Mouse (Mus musculus) layer of hippocampus, adult 11-12 months (tissue): ENCODE data around the gene Mrgpra2a.
"Not testable (repeated sequence)": the region's sequence is repeated elsewhere in the genome, so short reads cannot be mapped to it uniquely, and the experiment has no call there.

Experiments
- DNase-seq: peaks from one replicate; pipeline ENCODE4 v3.0.0; 2022; ENCODE audit warnings: low spot score

Mrgpra2a gene

GRCm38 (mm10) chr7:47452015-47452414, at the start of gene Mrgpra2a:
TSS of gene Mrgpra2a (minus strand) at chr7:47452139.
- not testable (repeated sequence) for DNase-seq

DNA sequence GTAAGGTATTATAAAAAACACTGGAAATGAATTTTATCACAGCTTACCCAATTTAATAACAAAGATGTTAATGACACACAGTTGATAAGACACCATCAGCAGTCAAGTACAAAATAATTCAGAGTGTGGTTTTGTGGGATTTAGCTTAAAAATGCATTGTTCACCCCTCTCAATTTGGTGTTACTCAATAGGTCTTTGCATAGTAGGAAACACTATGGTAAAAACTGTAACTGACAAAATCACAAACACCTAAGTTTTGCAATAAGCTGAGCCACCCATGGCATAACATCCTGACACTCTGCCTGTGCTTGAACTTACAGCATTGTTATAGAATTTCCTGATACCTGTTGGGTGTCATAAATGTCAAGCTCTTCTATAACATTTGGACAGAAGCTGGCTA, 39.3 kb upstream of the Mrgpra2a start:
- not testable (repeated sequence) for DNase-seq

DNA sequence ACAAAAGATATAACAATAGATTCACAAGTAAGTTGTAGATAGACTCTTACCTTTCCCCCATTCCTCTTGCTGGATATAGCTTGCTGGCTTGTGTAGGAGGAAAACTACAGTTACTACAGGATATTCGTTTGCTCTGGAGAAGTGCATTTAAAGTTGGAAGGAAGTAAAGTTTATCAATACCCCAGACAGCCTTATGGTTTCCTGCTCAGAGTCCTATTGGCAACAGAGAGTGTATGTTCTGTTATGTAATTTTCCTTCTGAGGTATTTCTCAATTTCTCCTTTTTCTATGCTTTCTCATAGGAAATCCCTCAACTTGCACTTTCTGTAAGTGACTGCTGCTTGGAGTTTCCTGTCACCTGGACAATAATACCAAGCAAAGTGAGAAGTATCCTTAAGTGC, 37.5 kb upstream of the Mrgpra2a start:
- DNase-seq = not testable (repeated sequence)

- not testable (repeated sequence) for DNase-seq
Observed at GRCm38 (mm10) chr7:47483181-47483580, 31.2 kb upstream of the Mrgpra2a start.

DNA sequence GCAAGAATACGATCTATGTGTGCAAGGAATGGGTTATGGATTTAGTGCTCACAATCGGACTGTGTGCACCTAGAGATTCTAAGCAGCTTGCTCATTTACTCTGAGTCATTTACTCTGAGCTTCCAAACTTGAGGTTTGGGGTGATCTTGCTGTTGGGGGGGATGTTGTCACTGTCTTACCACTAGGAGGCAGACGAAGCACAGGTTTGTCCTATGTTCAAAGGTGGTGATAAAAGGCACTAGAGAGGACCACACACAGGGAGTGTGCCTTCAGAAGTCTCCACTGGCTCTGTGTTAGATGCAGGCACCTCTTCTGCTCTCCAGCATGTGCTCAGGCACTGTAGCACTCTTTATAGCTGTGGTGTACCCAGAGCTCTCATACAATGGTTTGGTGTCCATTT, 22.0 kb upstream of the Mrgpra2a start:
- DNase-seq = not testable (repeated sequence)

- DNase-seq = not testable (repeated sequence)
Observed at GRCm38 (mm10) chr7:47465278-47465981, 13.5 kb upstream of the Mrgpra2a start.

DNA sequence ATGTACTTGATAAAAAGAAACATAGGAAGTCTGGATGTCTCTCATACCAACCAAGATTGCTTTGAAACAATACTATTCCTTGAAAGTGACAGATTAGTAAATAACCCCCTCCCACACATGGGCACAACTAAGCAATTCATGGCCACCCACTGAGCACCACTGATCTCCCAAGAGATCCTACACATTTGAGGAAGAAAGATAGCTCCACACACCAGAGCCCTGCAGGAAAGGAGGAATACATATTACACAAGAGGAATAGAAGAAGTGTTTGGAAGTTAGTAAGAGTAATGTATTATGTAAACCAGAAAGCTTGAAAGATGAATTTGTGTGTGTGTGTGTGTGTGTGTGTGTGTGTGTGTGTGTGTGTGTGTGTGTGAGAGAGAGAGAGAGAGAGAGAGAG, 6.2 kb downstream of the Mrgpra2a start:
- DNase-seq = not testable (repeated sequence)

DNA sequence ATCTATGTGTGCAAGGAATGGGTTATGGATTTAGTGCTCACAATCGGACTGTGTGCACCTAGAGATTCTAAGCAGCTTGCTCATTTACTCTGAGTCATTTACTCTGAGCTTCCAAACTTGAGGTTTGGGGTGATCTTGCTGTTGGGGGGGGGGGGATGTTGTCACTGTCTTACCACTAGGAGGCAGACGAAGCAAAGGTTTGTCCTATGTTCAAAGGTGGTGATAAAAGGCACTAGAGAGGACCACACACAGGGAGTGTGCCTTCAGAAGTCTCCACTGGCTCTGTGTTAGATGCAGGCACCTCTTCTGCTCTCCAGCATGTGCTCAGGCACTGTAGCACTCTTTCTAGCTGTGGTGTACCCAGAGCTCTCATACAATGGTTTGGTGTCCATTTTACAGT, 15.5 kb downstream of the Mrgpra2a start:
- DNase-seq = not testable (repeated sequence)

DNA sequence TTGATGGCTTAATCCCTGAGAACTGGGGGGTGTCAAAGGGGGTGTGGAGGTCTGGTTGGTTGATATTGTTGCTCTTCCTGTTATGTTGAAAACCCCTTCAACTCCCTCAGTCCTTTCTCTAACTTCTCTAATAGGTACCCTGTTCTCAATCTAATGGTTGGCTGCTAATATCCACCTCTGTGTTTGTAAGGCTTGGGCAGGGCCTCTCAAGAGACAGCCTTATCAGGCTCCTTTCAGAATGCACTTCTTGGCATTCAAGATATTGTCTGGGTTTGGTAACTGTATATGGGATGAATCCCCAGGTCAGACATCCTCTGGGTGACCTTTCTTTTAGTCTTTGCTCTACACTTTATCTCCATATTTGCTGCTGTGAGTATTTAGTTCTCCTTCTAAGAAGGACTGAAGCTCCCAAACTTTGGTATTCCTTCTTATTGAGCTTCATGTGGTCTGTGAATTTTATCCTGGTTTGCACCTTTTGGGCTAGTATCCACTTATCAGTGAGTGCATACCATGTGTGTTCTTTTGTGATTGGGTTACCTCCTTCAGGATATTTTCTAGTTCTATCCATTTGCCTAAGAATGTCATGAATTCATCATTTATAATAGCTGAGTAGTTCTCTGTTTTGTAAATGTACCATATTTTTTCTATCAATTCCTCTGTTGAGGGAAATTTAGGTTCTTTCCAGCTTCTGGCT, 24.0 kb downstream of the Mrgpra2a start:
- not testable (repeated sequence) for DNase-seq

GRCm38 (mm10) chr7:47410602-47411001, 41.3 kb downstream of the Mrgpra2a start:
- no peak for DNase-seq

DNA sequence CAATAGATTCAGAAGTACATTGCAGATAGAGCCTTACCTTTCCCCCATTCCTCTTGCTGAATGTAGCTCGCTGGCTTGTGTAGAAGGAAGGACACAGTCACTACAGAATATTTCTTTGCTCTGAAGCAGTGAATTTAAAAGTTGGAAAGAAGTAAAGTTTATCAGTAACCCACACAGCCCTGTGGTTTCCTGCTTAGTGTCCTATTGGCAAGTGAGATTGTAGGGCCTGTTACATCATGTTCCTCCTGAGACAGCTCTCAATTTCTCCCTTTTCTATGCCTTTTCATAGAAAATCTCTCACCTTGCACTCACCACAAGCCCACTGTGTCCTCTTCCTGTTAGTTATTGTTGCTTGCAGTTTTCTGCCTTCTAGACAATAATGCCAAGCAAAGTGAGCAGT, 42.4 kb downstream of the Mrgpra2a start:
- DNase-seq = no peak

DNA sequence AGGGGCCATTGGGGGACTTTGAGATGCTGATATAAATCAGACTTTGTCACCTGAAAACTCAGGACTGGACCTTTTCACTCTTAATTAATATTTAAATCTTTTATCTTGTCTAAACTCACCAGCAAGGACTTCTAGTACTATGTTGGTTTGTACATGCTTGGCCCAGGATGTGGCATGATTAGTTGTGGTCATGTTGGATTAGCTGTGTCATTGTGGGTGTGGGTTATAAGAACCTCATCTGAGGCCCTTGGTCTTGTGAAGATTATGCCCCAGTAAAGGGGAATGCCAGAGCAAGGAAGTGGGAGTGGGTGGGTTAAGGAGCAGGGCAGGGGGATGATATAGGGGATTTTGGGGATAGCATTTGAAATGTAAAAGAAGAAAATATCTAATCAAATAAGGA, 50.8 kb downstream of the Mrgpra2a start:
- DNase-seq = no peak
